Mouse (Mus musculus): ENCODE data around the gene Cd3e. TPM values are rescaled to one million over a fixed set of nuclear protein-coding genes. Genes with fewer than 3 reads are reported as not detected.

The Cd3e gene
- polyA plus RNA-seq, 1 experiment from 2014 or later, result 1.6 TPM

GRCm38 (mm10) chr9:44986976-44987375, 22.5 kb downstream of the Cd3e start:
- H3K36me3 ChIP-seq (ENCODE audit: control insufficient read depth, insufficient read depth, low read length), result no peaks in the 10 kb centered on the region
- H3K4me3 ChIP-seq (replicated peaks; ENCODE audit: low read length), result no peak overlapping the region
- no peaks in the 10 kb centered on the region; the same call in 1 of the 2 replicates for H3K27me3 ChIP-seq (ENCODE audit: control insufficient read depth, insufficient read depth, low read length)
- no peaks in the 10 kb centered on the region for H3K4me1 ChIP-seq (ENCODE audit: control insufficient read depth, insufficient read depth, low read length)
- H3K9ac ChIP-seq (ENCODE audit: low read length), result no peak overlapping the region
- WGBS, result 60% methylated on average over 5 of the region's 5 CpGs
- no peak overlapping the region for H3K4me2 ChIP-seq (ENCODE audit: low read depth, low read length)
- ATAC-seq (ENCODE audit: insufficient read depth, low FRiP score), result no peak
- H3K9me3 ChIP-seq (replicated peaks; ENCODE audit: control insufficient read depth, low read length), result no peaks in the 10 kb centered on the region
- no peak overlapping the region for H3K27ac ChIP-seq (ENCODE audit: low read length)

GRCm38 (mm10) chr9:44986242-44986781, 23.1 kb downstream of the Cd3e start:
- 64% methylated on average over 14 of the region's 14 CpGs for WGBS
- Histone ChIP-seq H3K9ac (ENCODE audit: low read length) (no peak overlapping the region), H3K4me3 (replicated peaks; ENCODE audit: low read length) (no peak overlapping the region), H3K36me3 (ENCODE audit: control insufficient read depth, insufficient read depth, low read length) (no peaks in the 10 kb centered on the region), H3K27me3 (ENCODE audit: control insufficient read depth, insufficient read depth, low read length) (no peaks in the 10 kb centered on the region; the same call in 1 of the 2 replicates), H3K4me1 (ENCODE audit: control insufficient read depth, insufficient read depth, low read length) (no peaks in the 10 kb centered on the region), H3K4me2 (ENCODE audit: low read depth, low read length) (no peak overlapping the region), H3K27ac (ENCODE audit: low read length) (no peak overlapping the region), H3K9me3 (replicated peaks; ENCODE audit: control insufficient read depth, low read length) (no peaks in the 10 kb centered on the region)
- ATAC-seq (ENCODE audit: insufficient read depth, low FRiP score), result no peak

- Histone ChIP-seq H3K4me3 (replicated peaks; ENCODE audit: low read length) (no peak overlapping the region), H3K36me3 (ENCODE audit: control insufficient read depth, insufficient read depth, low read length) (no peaks in the 10 kb centered on the region), H3K4me1 (ENCODE audit: control insufficient read depth, insufficient read depth, low read length) (no peaks in the 10 kb centered on the region), H3K4me2 (ENCODE audit: low read depth, low read length) (no peak overlapping the region), H3K27me3 (ENCODE audit: control insufficient read depth, insufficient read depth, low read length) (no peaks in the 10 kb centered on the region; the same call in 1 of the 2 replicates), H3K9ac (ENCODE audit: low read length) (no peak overlapping the region), H3K27ac (ENCODE audit: low read length) (no peak overlapping the region), H3K9me3 (replicated peaks; ENCODE audit: control insufficient read depth, low read length) (no peaks in the 10 kb centered on the region)
- ATAC-seq (ENCODE audit: insufficient read depth, low FRiP score), result no peak
- 78% methylated on average over 3 of the region's 3 CpGs for WGBS
These were observed 23.7 kb downstream of the Cd3e start for GRCm38 (mm10) chr9:44985721-44986161.

GRCm38 (mm10) chr9:44983001-44983400, 26.4 kb downstream of the Cd3e start:
- Histone ChIP-seq H3K4me2 (ENCODE audit: low read depth, low read length) (no peak overlapping the region), H3K4me1 (ENCODE audit: control insufficient read depth, insufficient read depth, low read length) (no peaks in the 10 kb centered on the region), H3K9me3 (replicated peaks; ENCODE audit: control insufficient read depth, low read length) (no peaks in the 10 kb centered on the region), H3K4me3 (replicated peaks; ENCODE audit: low read length) (no peak overlapping the region), H3K27me3 (ENCODE audit: control insufficient read depth, insufficient read depth, low read length) (no peaks in the 10 kb centered on the region), H3K36me3 (ENCODE audit: control insufficient read depth, insufficient read depth, low read length) (no peaks in the 10 kb centered on the region), H3K27ac (ENCODE audit: low read length) (no peak overlapping the region), H3K9ac (ENCODE audit: low read length) (no peak overlapping the region)
- 75% methylated on average over 2 of the region's 2 CpGs for WGBS
- ATAC-seq (ENCODE audit: insufficient read depth, low FRiP score), result no peak

- Histone ChIP-seq H3K9me3 (replicated peaks; ENCODE audit: control insufficient read depth, low read length) (no peaks in the 10 kb centered on the region), H3K9ac (ENCODE audit: low read length) (no peak overlapping the region), H3K4me3 (replicated peaks; ENCODE audit: low read length) (no peak overlapping the region), H3K36me3 (ENCODE audit: control insufficient read depth, insufficient read depth, low read length) (no peaks in the 10 kb centered on the region), H3K4me1 (ENCODE audit: control insufficient read depth, insufficient read depth, low read length) (no peaks in the 10 kb centered on the region), H3K27me3 (ENCODE audit: control insufficient read depth, insufficient read depth, low read length) (no peaks in the 10 kb centered on the region), H3K27ac (ENCODE audit: low read length) (no peak overlapping the region), H3K4me2 (ENCODE audit: low read depth, low read length) (no peak overlapping the region)
- no peak for ATAC-seq (ENCODE audit: insufficient read depth, low FRiP score)
- 83% methylated on average over 3 of the region's 3 CpGs for WGBS
These were observed 26.9 kb downstream of the Cd3e start for GRCm38 (mm10) chr9:44982531-44982930.

- Histone ChIP-seq H3K9ac (ENCODE audit: low read length) (no peak overlapping the region), H3K27me3 (ENCODE audit: control insufficient read depth, insufficient read depth, low read length) (no peaks in the 10 kb centered on the region), H3K9me3 (replicated peaks; ENCODE audit: control insufficient read depth, low read length) (no peaks in the 10 kb centered on the region), H3K4me1 (ENCODE audit: control insufficient read depth, insufficient read depth, low read length) (no peaks in the 10 kb centered on the region), H3K36me3 (ENCODE audit: control insufficient read depth, insufficient read depth, low read length) (no peaks in the 10 kb centered on the region), H3K4me3 (replicated peaks; ENCODE audit: low read length) (no peak overlapping the region), H3K4me2 (ENCODE audit: low read depth, low read length) (no peak overlapping the region), H3K27ac (ENCODE audit: low read length) (no peak overlapping the region)
- ATAC-seq (ENCODE audit: insufficient read depth, low FRiP score), result no peak
- 83% methylated on average over 8 of the region's 8 CpGs for WGBS
These were observed 27.3 kb downstream of the Cd3e start for GRCm38 (mm10) chr9:44982081-44982480.

- Histone ChIP-seq H3K36me3 (ENCODE audit: control insufficient read depth, insufficient read depth, low read length) (no peaks in the 10 kb centered on the region), H3K9me3 (replicated peaks; ENCODE audit: control insufficient read depth, low read length) (no peaks in the 10 kb centered on the region), H3K27me3 (ENCODE audit: control insufficient read depth, insufficient read depth, low read length) (no peaks in the 10 kb centered on the region), H3K27ac (ENCODE audit: low read length) (no peak within 1 kb of the TSS), H3K4me1 (ENCODE audit: control insufficient read depth, insufficient read depth, low read length) (no peaks in the 10 kb centered on the region), H3K4me3 (replicated peaks; ENCODE audit: low read length) (no peak within 1 kb of the TSS), H3K4me2 (ENCODE audit: low read depth, low read length) (no peak within 1 kb of the TSS), H3K9ac (ENCODE audit: low read length) (no peak within 1 kb of the TSS)
- ATAC-seq (ENCODE audit: insufficient read depth, low FRiP score), result no peak
- 70% methylated on average over 4 of the region's 4 CpGs for WGBS
These were observed 27.8 kb downstream of the Cd3e start, which contains the start of gene Cd3d for GRCm38 (mm10) chr9:44981676-44982075. Cd3d (plus strand) TSS chr9:44981786.

- no peak for ATAC-seq (ENCODE audit: insufficient read depth, low FRiP score)
- H3K36me3 ChIP-seq (ENCODE audit: control insufficient read depth, insufficient read depth, low read length), result no peaks in the 10 kb centered on the region
- no peak overlapping the region for H3K4me3 ChIP-seq (replicated peaks; ENCODE audit: low read length)
- H3K4me1 ChIP-seq (ENCODE audit: control insufficient read depth, insufficient read depth, low read length), result no peaks in the 10 kb centered on the region
- no peaks in the 10 kb centered on the region for H3K27me3 ChIP-seq (ENCODE audit: control insufficient read depth, insufficient read depth, low read length)
- no peak overlapping the region for H3K9ac ChIP-seq (ENCODE audit: low read length)
- WGBS, result 90% methylated on average over 2 of the region's 2 CpGs
- H3K4me2 ChIP-seq (ENCODE audit: low read depth, low read length), result no peak overlapping the region
- no peaks in the 10 kb centered on the region for H3K9me3 ChIP-seq (replicated peaks; ENCODE audit: control insufficient read depth, low read length)
- no peak overlapping the region for H3K27ac ChIP-seq (ENCODE audit: low read length)
These were observed 28.3 kb downstream of the Cd3e start for GRCm38 (mm10) chr9:44981104-44981503.

GRCm38 (mm10) chr9:44980242-44980641, 29.2 kb downstream of the Cd3e start, which contains the start of gene Cd3g:
Cd3g (minus strand) TSS chr9:44980431.
- ATAC-seq (ENCODE audit: insufficient read depth, low FRiP score), result no peak

More at GRCm38 (mm10) chr9:44980242-44980641, 29.2 kb downstream of the Cd3e start, which contains the start of gene Cd3g:
- Histone ChIP-seq H3K36me3 (ENCODE audit: control insufficient read depth, insufficient read depth, low read length) (no peaks in the 10 kb centered on the region), H3K9me3 (replicated peaks; ENCODE audit: control insufficient read depth, low read length) (no peaks in the 10 kb centered on the region), H3K9ac (ENCODE audit: low read length) (no peak within 1 kb of the TSS), H3K27me3 (ENCODE audit: control insufficient read depth, insufficient read depth, low read length) (no peaks in the 10 kb centered on the region), H3K4me2 (ENCODE audit: low read depth, low read length) (no peak within 1 kb of the TSS), H3K27ac (ENCODE audit: low read length) (no peak within 1 kb of the TSS), H3K4me3 (replicated peaks; ENCODE audit: low read length) (no peak within 1 kb of the TSS), H3K4me1 (ENCODE audit: control insufficient read depth, insufficient read depth, low read length) (no peaks in the 10 kb centered on the region)
- WGBS, result 59% methylated on average over 3 of the region's 3 CpGs
